Mouse (Mus musculus) C2C12 (cell line): ENCODE data around the gene Nr1i3.

Experiments
- CEBPB ChIP-seq: IDR thresholded peaks from one replicate; pipeline ENCODE4 v1.6.1; 2011; ENCODE audit warnings: low read depth, mild to moderate bottlenecking, control low read depth, moderate library complexity
- CTCF ChIP-seq: IDR thresholded peaks from one replicate; pipeline ENCODE4 v1.5.1; 2011; ENCODE audit not compliant: control insufficient read depth, insufficient read depth, insufficient read length
- MAX ChIP-seq: IDR thresholded peaks from one replicate; pipeline ENCODE4 v1.6.1; 2011; ENCODE audit warnings: mild to moderate bottlenecking, control low read depth
- MYOG ChIP-seq: IDR thresholded peaks from one replicate; pipeline ENCODE4 v1.6.1; 2011; ENCODE audit not compliant: control insufficient read depth, insufficient read length; ENCODE audit errors: extremely low read depth
- USF1 ChIP-seq: IDR thresholded peaks from one replicate; pipeline ENCODE4 v1.6.1; 2011; ENCODE audit warnings: low read depth, mild to moderate bottlenecking, control low read depth, moderate library complexity

GRCm38 (mm10) chr1:171250680-171251593 lies 37.2 kb downstream of the Nr1i3 start, which contains the start of gene Ndufs2:
- TF ChIP-seq CTCF (no peak), MYOG (no peak), MAX (no peak), CEBPB (no peak), USF1 (no peak)
